Mouse (Mus musculus) layer of hippocampus, adult 2 months (tissue): ENCODE measurements at regions not wholly inside any gene's neighbourhood (a gene's known extent, or its start where the extent isn't known, plus 50 kb on each side); places are given as distances from the start of the nearest gene placed in this dataset.

Experiments used
- DNase-seq, 2 experiments: peaks; one replicate each; pipeline ENCODE4 v3.0.0; 2022; ENCODE audit warnings: low spot score in 2 of 2
- H3K27ac ChIP-seq: fragments of 200-600 bp; 2 replicates; pipeline ENCODE4 v1.8.1; 2022
- H3K4me3 ChIP-seq: fragments of 200-600 bp; 2 replicates; pipeline ENCODE4 v1.8.1; 2022; ENCODE audit warnings: mild to moderate bottlenecking
- CTCF ChIP-seq: fragments of 200-600 bp; conservative IDR thresholded peaks from 2 replicates; pipeline ENCODE4 v1.8.1; 2022; ENCODE audit warnings: antibody characterized with exemption, mild to moderate bottlenecking, moderate library complexity

- no peak for DNase-seq
- Histone ChIP-seq H3K27ac (no peak overlapping the region), H3K4me3 (no peak overlapping the region)
- TF ChIP-seq CTCF, result no peak
These were observed 106.5 kb upstream of the Rap1b start for GRCm38 (mm10) chr10:117952116-117953025.

- no peak for DNase-seq
- Histone ChIP-seq H3K4me3 (no peak overlapping the region), H3K27ac (no peak overlapping the region)
- TF ChIP-seq CTCF, result no peak
These were observed 107.3 kb upstream of the Rap1b start for GRCm38 (mm10) chr10:117953026-117953711.

DNA sequence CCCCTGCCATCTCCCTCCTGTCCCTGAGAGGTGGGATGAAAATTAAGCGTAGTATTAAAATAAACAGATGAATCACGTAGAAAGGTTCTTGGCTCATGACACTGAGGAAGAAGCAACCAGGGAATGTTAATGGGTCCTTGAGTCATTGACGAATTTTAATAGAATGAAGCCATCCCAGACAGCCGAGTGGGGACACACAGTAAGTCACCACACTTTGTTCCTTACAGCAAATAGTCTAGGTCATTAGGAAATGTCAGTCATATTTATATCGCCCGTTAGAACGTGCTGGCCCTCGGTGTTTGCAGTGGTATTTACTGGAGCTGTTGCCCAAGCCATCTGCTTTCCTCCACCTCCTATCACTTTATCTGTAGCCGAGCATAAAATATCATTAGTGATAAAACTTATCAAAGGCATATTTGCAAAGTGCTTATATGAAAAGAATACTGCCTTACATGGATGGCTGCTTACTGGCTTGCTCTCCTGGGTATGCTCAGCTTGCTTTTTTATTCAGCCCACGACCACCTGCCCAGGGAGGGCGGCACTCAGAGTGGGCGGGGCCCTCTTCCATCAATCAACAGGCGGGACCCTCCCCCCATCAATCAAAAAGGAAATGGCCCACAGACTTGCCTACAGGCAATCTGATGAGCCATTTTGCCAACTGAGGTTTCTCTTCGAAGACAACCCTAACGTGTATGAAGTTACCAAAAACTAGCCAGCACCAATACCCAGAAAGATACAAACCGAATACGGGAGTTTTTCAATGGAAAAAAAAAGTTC lies 110.5 kb upstream of the Rap1b start:
- no peak overlapping the region for H3K27ac ChIP-seq
- no peak overlapping the region for H3K4me3 ChIP-seq
- no peak for DNase-seq
- no peak for TF ChIP-seq CTCF

- TF ChIP-seq CTCF, result no peak
- Histone ChIP-seq H3K4me3 (no peak overlapping the region), H3K27ac (no peak overlapping the region)
- DNase-seq, result no peak
These were observed 128.9 kb upstream of the Rap1b start for GRCm38 (mm10) chr10:117974706-117975105.

DNA sequence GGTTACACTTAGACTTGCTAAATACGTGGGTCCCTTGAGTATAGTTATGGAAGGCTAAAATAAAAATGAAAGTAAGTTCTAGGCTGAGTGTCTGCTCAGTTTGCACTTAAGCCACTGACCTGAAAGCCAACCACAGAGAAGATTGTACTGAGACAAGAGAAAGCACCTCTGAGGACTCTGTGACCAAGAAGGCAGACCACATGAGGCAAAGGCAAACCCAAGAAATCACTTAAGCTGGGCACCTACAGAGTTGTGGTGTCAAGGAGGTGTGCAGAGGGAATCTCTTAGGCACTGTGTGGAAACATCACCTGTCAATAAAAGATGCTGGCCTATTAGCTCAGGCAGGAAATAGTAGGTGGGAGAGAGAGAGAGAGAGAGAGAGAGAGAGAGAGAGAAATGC lies 129.6 kb upstream of the Rap1b start:
- H3K27ac ChIP-seq, result no peak overlapping the region
- DNase-seq, result no peak
- no peak overlapping the region for H3K4me3 ChIP-seq
- no peak for TF ChIP-seq CTCF

- TF ChIP-seq CTCF, result no peak
- Histone ChIP-seq H3K4me3 (no peak overlapping the region), H3K27ac (no peak overlapping the region)
- no peak for DNase-seq
These were observed 133.3 kb upstream of the Rap1b start for GRCm38 (mm10) chr10:117979091-117979490.

DNA sequence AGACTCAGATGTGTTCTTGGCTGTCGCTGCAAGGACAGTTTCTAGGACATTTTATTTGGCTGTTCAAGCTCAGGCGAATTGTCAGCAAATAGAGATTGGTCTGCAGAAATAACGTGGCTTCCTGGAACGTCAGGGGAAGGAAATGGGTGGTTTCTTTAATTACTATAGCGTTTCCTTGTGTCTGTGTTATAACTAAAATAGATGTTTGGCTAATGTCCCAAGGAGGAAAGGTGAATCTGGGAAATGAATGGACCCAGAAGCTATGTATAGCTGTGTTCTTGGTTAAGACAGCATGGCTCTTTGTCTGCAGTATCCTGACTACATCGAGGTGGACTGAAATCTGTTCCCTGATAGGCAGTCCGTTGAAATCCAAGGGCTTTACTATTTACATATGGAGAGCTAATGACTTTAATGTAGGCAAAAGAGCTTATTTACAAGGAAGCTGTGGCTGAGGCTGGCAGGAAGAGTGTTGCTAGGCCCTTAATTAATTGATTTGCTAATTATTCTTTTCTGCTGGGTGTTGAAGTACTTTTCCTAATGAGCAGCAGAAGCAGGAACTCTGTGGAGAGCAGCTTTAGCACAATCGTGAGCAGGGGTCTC lies 136.9 kb upstream of the Rap1b start:
- peak overlapping the region; percentile 3; the same call in 1 of the 2 replicates for H3K4me3 ChIP-seq
- DNase-seq, result no peak
- H3K27ac ChIP-seq, result peak overlapping the region; percentile 77
- no peak for TF ChIP-seq CTCF

DNA sequence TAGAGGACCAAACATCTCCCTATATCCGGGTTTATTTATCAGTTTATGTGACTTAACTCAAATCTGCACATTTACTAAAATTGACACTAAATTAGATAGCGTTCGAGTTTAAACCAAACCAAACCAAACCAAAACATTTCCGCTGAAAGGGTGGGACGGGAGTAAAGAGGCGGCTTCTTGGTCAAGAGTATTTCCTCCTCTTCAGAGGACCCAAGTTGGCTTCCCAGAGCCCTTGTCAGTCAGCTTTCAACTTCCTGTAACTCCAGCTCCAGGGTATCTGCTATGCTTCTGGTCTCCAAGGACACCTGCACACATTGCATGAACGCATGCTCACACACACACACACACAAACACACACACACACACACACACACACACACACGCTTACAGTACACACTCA lies 137.4 kb upstream of the Rap1b start:
- Histone ChIP-seq H3K27ac (peak overlapping the region; percentile 77), H3K4me3 (no peak overlapping the region)
- no peak for TF ChIP-seq CTCF
- DNase-seq, result no peak

- peak in 1 of 2 experiments; percentile 18 for DNase-seq
- TF ChIP-seq CTCF, result no peak
- peak overlapping the region; percentile 41; the same call in 1 of the 2 replicates for H3K27ac ChIP-seq
- no peak overlapping the region for H3K4me3 ChIP-seq
These were observed 139.2 kb upstream of the Rap1b start for GRCm38 (mm10) chr10:117984784-117985602.

- TF ChIP-seq CTCF, result no peak
- no peak for DNase-seq
- no peak overlapping the region for H3K27ac ChIP-seq
- H3K4me3 ChIP-seq, result no peak overlapping the region
These were observed 141.8 kb upstream of the Rap1b start for GRCm38 (mm10) chr10:117987620-117988019.

GRCm38 (mm10) chr10:117988076-117988475 lies 142.2 kb upstream of the Rap1b start:
- no peak overlapping the region for H3K27ac ChIP-seq
- no peak overlapping the region for H3K4me3 ChIP-seq
- no peak for DNase-seq
- TF ChIP-seq CTCF, result no peak

DNA sequence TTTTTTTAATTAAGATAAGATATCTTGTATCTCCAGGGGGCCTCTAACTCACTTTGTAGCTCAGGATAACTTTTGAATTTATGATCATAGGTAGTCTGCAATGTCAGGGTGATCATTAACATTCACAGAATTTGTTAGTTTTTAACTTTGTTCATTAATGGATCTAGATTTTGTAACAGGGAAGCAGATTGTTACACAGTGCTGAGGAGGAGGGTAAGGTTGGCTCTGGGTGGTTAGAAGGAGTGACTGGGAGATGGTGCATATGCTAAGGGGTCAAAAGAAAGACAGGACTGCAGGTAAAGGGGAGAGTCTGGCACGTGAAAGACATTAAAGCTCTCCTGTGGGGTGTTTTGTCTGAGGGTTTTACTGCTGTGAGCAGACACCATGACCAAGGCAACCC lies 145.3 kb upstream of the Rap1b start:
- no peak for TF ChIP-seq CTCF
- H3K4me3 ChIP-seq, result no peak overlapping the region
- no peak for DNase-seq
- H3K27ac ChIP-seq, result no peak overlapping the region
